Mouse (Mus musculus) midbrain, postnatal 0 days (tissue): ENCODE measurements around the gene Cyth3. TPM values are rescaled to one million over a fixed set of nuclear protein-coding genes. Genes with fewer than 3 reads are reported as not detected.

Experiments
- ATAC-seq: fragments of 200-750 bp; cut with Nextera tagmentation; 2 replicates; pipeline ENCODE4 v1.8.0; 2017; ENCODE audit warnings: moderate number of reproducible peaks, mild to moderate bottlenecking, moderate TSS enrichment, moderate library complexity; ENCODE audit not compliant: low FRiP score
- DNase-seq: peaks from one replicate; pipeline ENCODE4 v3.0.0-alpha.2; 2015; ENCODE audit warnings: low spot score
- H3K27ac ChIP-seq: fragments of 300-500 bp; sonication (generic); 2 replicates; pipeline ENCODE4 v1.5.1; 2014; ENCODE audit warnings: low read depth, mild to moderate bottlenecking, low read length, mixed read lengths
- H3K27me3 ChIP-seq: fragments of 300-500 bp; sonication (generic); 2 replicates; pipeline ENCODE4 v1.6.1; 2014; ENCODE audit warnings: low read length, control low read depth, mixed read lengths; ENCODE audit not compliant: insufficient read depth
- H3K36me3 ChIP-seq: fragments of 300-500 bp; sonication (generic); 2 replicates; pipeline ENCODE4 v1.6.1; 2014; ENCODE audit warnings: low read length, control low read depth, mixed read lengths; ENCODE audit not compliant: insufficient read depth
- H3K4me1 ChIP-seq: fragments of 300-500 bp; sonication (generic); 2 replicates; pipeline ENCODE4 v1.6.1; 2014; ENCODE audit warnings: mild to moderate bottlenecking, control low read depth, antibody characterized with exemption, low read length, mixed read lengths; ENCODE audit not compliant: insufficient read depth
- H3K4me2 ChIP-seq: fragments of 300-500 bp; sonication (generic); 2 replicates; pipeline ENCODE4 v1.6.1; 2014; ENCODE audit warnings: low read depth, mild to moderate bottlenecking, low read length, mixed read lengths; ENCODE audit not compliant: poor library complexity, severe bottlenecking
- H3K4me3 ChIP-seq: fragments of 300-500 bp; sonication (generic); 2 replicates; pipeline ENCODE4 v1.5.1; 2014; ENCODE audit warnings: low read depth, mild to moderate bottlenecking, low read length, moderate library complexity
- H3K9ac ChIP-seq: fragments of 300-500 bp; sonication (generic); replicated peaks from 2 replicates; pipeline ENCODE4 v1.6.1; 2014; ENCODE audit warnings: mild to moderate bottlenecking, low read length, moderate library complexity, mixed read lengths; ENCODE audit not compliant: poor library complexity, severe bottlenecking
- H3K9me3 ChIP-seq: fragments of 300-500 bp; sonication (generic); 2 replicates; pipeline ENCODE4 v1.6.1; 2016; ENCODE audit warnings: low read length, control low read depth
- CTCF ChIP-seq: IDR thresholded peaks from 2 replicates; pipeline ENCODE4 v1.5.1; 2016; ENCODE audit warnings: antibody characterized with exemption, mild to moderate bottlenecking
- WGBS: fragments of 180-500 bp; shearing (Covaris S2); extraction: QIAGEN DNeasy Blood & Tissue Kit; methylation state at CpG from one replicate; pipeline ENCODE4 v1.1.7; 2014; 5-methylcytosine and 5-hydroxymethylcytosine counted together
- polyA plus RNA-seq: library from polyadenylated mRNA; unstranded; fragments of >200 nt; fragmentation: Nextera tagmentation; extraction: Ambion mirVana; gene quantifications from 2 replicates; pipeline ENCODE4 v1.2.1, GENCODE M21; 2015
- total RNA-seq: library from RNA; depleted of rRNA; stranded (reverse); fragments of >200 nt; gene quantifications from 2 replicates; pipeline ENCODE4 v1.2.3, GENCODE M21; 2014

Gene Cyth3
- total and polyA plus RNA-seq, 2 experiments from 2014 or later: 34.1 to 47.8 TPM

- Histone ChIP-seq H3K27ac (no peak overlapping the region), H3K4me2 (no peak overlapping the region), H3K4me1 (no peaks in the 10 kb centered on the region), H3K4me3 (no peak overlapping the region), H3K9me3 (no peaks in the 10 kb centered on the region), H3K36me3 (peaks cover 24% of the 10 kb centered on the region), H3K9ac (no peak overlapping the region), H3K27me3 (no peaks in the 10 kb centered on the region)
- DNase-seq: no peak
- TF ChIP-seq CTCF: no peak
- WGBS: 97% methylated on average over 3 of the region's 3 CpGs
- ATAC-seq: no peak
Observed at GRCm38 (mm10) chr5:143687589-143687988, 65.3 kb downstream of the Cyth3 start.

- DNase-seq: no peak
- Histone ChIP-seq H3K4me2 (no peak overlapping the region), H3K4me1 (no peaks in the 10 kb centered on the region), H3K27me3 (no peaks in the 10 kb centered on the region), H3K9ac (no peak overlapping the region), H3K36me3 (peaks cover 37% of the 10 kb centered on the region), H3K4me3 (no peak overlapping the region), H3K27ac (no peak overlapping the region), H3K9me3 (no peaks in the 10 kb centered on the region)
- 93% methylated on average over 9 of the region's 9 CpGs for WGBS
- ATAC-seq: no peak
- no peak for TF ChIP-seq CTCF
Observed at GRCm38 (mm10) chr5:143690392-143690791, 68.1 kb downstream of the Cyth3 start.

GRCm38 (mm10) chr5:143690926-143691325, 68.7 kb downstream of the Cyth3 start:
- no peaks in the 10 kb centered on the region for H3K4me1 ChIP-seq
- WGBS: 93% methylated on average over 5 of the region's 5 CpGs
- H3K27me3 ChIP-seq: no peaks in the 10 kb centered on the region
- no peak overlapping the region for H3K9ac ChIP-seq
- no peak overlapping the region for H3K4me3 ChIP-seq
- H3K4me2 ChIP-seq: no peak overlapping the region
- DNase-seq (no peak), ATAC-seq (no peak)
- peaks cover 37% of the 10 kb centered on the region for H3K36me3 ChIP-seq
- TF ChIP-seq CTCF: no peak
- no peaks in the 10 kb centered on the region for H3K9me3 ChIP-seq
- H3K27ac ChIP-seq: no peak overlapping the region

GRCm38 (mm10) chr5:143696323-143696722, 74.1 kb downstream of the Cyth3 start:
- 0 out of 2 replicates have a peak, but pooled peaks have one; percentile 13 for ATAC-seq
- peak; percentile 55 for DNase-seq
- H3K27me3 ChIP-seq: no peaks in the 10 kb centered on the region
- no peak overlapping the region for H3K4me2 ChIP-seq
- peak; percentile 73 for TF ChIP-seq CTCF
- H3K4me3 ChIP-seq: no peak overlapping the region
- H3K27ac ChIP-seq: no peak overlapping the region; the same call in 1 of the 2 replicates
- H3K9me3 ChIP-seq: no peaks in the 10 kb centered on the region
- H3K9ac ChIP-seq: no peak overlapping the region
- WGBS: 74% methylated on average over 3 of the region's 3 CpGs
- H3K4me1 ChIP-seq: no peaks in the 10 kb centered on the region
- H3K36me3 ChIP-seq: peaks cover 39% of the 10 kb centered on the region

- H3K36me3 ChIP-seq: peaks cover 46% of the 10 kb centered on the region
- H3K9ac ChIP-seq: no peak overlapping the region
- no peak overlapping the region for H3K4me2 ChIP-seq
- no peaks in the 10 kb centered on the region for H3K9me3 ChIP-seq
- H3K4me3 ChIP-seq: no peak overlapping the region
- no peak overlapping the region for H3K27ac ChIP-seq
- no peak for ATAC-seq
- 91% methylated on average over 4 of the region's 4 CpGs for WGBS
- DNase-seq: no peak
- TF ChIP-seq CTCF: no peak
- H3K27me3 ChIP-seq: no peaks in the 10 kb centered on the region
- no peaks in the 10 kb centered on the region for H3K4me1 ChIP-seq
Observed at GRCm38 (mm10) chr5:143698454-143698853, 76.2 kb downstream of the Cyth3 start.

- Histone ChIP-seq H3K4me1 (no peaks in the 10 kb centered on the region), H3K27me3 (no peaks in the 10 kb centered on the region), H3K36me3 (peaks cover 48% of the 10 kb centered on the region), H3K4me3 (no peak overlapping the region), H3K4me2 (no peak overlapping the region), H3K27ac (no peak overlapping the region), H3K9me3 (no peaks in the 10 kb centered on the region), H3K9ac (no peak overlapping the region)
- DNase-seq (no peak), ATAC-seq (no peak)
- TF ChIP-seq CTCF: no peak
- WGBS: 93% methylated on average over 5 of the region's 5 CpGs
Observed at GRCm38 (mm10) chr5:143700247-143700646, 78.0 kb downstream of the Cyth3 start.
